Mouse (Mus musculus): ENCODE measurements around the gene Cldnd1.

DNA sequence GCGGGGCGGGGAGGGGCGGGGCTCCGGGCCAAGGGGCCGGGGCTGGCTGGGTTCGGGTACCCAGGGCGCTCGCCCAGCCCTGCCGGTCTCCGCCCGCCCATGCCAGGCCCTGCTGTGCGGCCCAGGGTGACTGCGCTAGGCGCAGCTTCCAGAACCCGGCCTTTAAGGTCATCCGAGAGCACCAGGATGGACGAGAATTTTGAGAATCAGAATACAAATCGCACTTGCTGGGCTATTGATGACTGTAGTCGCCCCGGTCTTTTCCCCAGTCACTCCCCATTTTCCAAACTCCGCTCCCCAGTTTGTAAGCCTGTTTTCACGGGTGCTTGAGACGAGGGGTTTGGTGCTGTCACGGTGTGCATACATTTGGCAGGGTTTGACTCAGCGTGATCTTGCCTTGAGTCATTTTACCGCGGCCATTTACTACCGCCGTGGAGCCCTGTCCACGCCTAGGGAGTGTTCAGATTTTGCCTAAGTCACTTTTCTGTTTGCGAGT is 514 bp downstream of the Cldnd1 start:
- no peak for TF ChIP-seq POLR2A (IDR thresholded peaks at IDR 0.05; ENCODE audit: low read depth, low read length)
- TF ChIP-seq CTCF (IDR thresholded peaks at IDR 0.05; ENCODE audit: extremely low read depth, insufficient read depth, insufficient read length, insufficient replicate concordance) = no peak
